Mouse (Mus musculus): ENCODE results near the gene Nip7. TPM values are rescaled to one million over a fixed set of nuclear protein-coding genes. Genes with fewer than 3 reads are reported as not detected.
A peak's percentile ranks its signal among the peaks of the same experiment; 100 is the strongest.
"Not testable (repeated sequence)": the region's sequence is repeated elsewhere in the genome, so short reads cannot be mapped to it uniquely, and the experiment has no call there.

Nip7 gene
- 28.4 and 31.3 TPM in 2 replicates for polyA plus RNA-seq (2012; rRNA removed)

GRCm38 (mm10) chr8:107056076-107056972 lies at the start of gene Nip7, which contains the start of gene Cog8:
Nip7 (plus strand) TSS chr8:107056877.
Cog8 (minus strand) TSS chr8:107056689.
- WGBS = under 1% methylated on average over 88 of the region's 88 CpGs
- peak; percentile 90 for DNase-seq (ENCODE audit: low read depth, low spot score)

GRCm38 (mm10) chr8:107007795-107008194 lies 48.9 kb upstream of the Nip7 start:
- 85% methylated on average over 3 of the region's 3 CpGs for WGBS
- DNase-seq (ENCODE audit: low read depth, low spot score) = no peak

- DNase-seq (ENCODE audit: low read depth, low spot score) = no peak
- 92% methylated on average over 2 of the region's 2 CpGs for WGBS
Observed at GRCm38 (mm10) chr8:107012666-107013065, 44.0 kb upstream of the Nip7 start.

DNA sequence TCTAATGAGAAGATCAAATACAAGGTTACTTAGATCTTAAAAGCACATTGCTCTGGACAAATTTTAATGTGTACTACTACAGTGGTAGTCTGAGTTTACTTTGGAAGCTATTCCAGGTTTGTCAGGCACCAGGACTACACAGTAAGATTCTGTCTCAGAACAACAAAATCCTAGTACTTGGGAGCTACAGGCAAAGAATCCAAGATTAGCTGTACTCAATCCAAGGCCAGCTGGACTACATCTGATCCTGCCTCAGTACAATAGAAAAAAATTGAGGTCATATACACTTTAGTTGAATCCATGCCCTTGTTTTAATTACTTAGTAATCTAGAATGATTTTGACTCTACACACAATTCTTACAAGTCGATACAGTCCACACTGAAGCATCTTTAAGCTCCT lies 41.8 kb upstream of the Nip7 start:
- WGBS = 80% methylated on average over 1 of the region's 1 CpGs

DNA sequence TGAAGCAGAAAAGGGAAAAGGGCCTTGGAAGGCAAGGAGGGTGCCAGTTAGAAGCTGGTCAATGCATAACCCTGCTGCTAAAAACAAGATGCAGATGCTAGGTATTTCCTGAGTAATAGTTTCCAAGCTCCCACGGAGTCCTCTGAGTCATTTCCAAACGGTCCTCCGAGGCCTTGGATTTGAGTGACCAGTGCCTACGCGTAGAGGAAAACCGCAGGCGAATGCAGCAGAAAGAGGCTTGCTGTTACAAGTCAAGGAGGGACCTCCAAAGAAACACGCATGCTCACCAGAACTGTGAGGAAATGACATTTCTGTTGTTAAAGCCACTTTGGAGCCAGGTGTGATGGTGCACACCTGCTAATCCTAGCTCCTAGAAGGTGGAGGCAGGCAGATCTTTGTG lies 33.2 kb upstream of the Nip7 start:
- WGBS = 89% methylated on average over 8 of the region's 8 CpGs

More for the DNA sequence above, 41.8 kb upstream of the Nip7 start:
- DNase-seq (ENCODE audit: low read depth, low spot score) = no peak

GRCm38 (mm10) chr8:107029310-107029709 lies 27.4 kb upstream of the Nip7 start:
- no peak for DNase-seq (ENCODE audit: low read depth, low spot score)
- 72% methylated on average over 3 of the region's 3 CpGs for WGBS

More for the DNA sequence above, 33.2 kb upstream of the Nip7 start:
- DNase-seq (ENCODE audit: low read depth, low spot score) = no peak

- WGBS = 67% methylated on average over 5 of the region's 5 CpGs
Observed at GRCm38 (mm10) chr8:107030058-107030457, 26.6 kb upstream of the Nip7 start.

DNA sequence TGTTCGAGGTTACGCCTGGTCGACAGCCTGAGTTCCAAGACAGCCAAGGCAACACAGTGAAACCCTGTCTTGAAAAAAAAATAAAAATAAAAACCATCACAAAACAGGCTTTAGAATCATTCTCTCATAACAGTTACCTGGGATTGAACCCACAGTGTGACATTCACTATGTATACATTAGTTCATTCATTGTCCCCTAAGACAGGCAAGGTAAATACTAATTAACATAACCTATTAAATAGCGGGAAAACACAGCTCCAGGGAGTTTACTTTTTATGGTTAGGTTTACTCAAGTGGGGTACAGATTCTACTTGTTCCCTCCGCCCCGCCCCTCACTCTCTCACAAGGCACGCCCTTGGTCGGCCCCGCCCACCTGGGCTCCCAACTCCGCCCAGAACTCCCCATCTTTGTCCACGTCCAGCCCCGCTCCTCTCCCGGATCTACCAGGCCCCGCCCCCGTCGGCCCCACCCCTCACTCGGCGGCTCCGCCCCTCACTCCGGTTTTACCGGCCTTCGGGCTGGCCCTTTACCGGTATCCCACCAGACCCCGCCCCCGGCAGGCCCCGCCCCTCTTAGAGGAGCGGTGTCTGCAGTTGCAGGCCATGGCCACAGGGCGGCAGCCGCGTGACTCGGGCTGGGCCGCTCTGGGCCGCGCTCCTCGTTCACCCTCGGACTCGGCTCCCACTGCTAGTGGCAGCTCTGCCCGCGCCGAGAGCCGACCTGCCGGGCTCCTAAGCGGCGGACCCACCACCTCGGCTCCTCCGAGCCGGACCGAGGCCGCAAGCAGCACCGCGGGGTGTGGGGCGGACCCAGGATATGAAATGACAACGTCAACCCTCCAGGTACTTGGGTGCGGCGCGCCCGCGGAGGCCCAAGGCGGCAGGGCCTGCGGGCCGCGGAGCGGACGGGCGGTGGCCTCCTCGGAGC lies 25.8 kb upstream of the Nip7 start, which contains the start of gene Vps4a:
Gene Vps4a (plus strand): TSS at position 573 of the 927 bp plus-strand sequence.
- WGBS = 4% methylated on average over 66 of the region's 66 CpGs

More at GRCm38 (mm10) chr8:107030058-107030457, 26.6 kb upstream of the Nip7 start:
- no peak for DNase-seq (ENCODE audit: low read depth, low spot score)

GRCm38 (mm10) chr8:107031577-107032090 lies 25.0 kb upstream of the Nip7 start:
- WGBS = under 1% methylated on average over 40 of the region's 40 CpGs
- DNase-seq (ENCODE audit: low read depth, low spot score) = no peak

More for the DNA sequence above, 25.8 kb upstream of the Nip7 start, which contains the start of gene Vps4a:
- DNase-seq (ENCODE audit: low read depth, low spot score) = peak; percentile 76

GRCm38 (mm10) chr8:107033609-107034008 lies 23.1 kb upstream of the Nip7 start:
- not testable (repeated sequence) for DNase-seq (ENCODE audit: low read depth, low spot score)
- WGBS = 83% methylated on average over 2 of the region's 2 CpGs

- DNase-seq (ENCODE audit: low read depth, low spot score) = no peak
- 96% methylated on average over 3 of the region's 3 CpGs for WGBS
Observed at GRCm38 (mm10) chr8:107035641-107036040, 21.0 kb upstream of the Nip7 start.

- DNase-seq (ENCODE audit: low read depth, low spot score) = no peak
- WGBS = 76% methylated on average over 8 of the region's 8 CpGs
Observed at GRCm38 (mm10) chr8:107036626-107037025, 20.1 kb upstream of the Nip7 start.

DNA sequence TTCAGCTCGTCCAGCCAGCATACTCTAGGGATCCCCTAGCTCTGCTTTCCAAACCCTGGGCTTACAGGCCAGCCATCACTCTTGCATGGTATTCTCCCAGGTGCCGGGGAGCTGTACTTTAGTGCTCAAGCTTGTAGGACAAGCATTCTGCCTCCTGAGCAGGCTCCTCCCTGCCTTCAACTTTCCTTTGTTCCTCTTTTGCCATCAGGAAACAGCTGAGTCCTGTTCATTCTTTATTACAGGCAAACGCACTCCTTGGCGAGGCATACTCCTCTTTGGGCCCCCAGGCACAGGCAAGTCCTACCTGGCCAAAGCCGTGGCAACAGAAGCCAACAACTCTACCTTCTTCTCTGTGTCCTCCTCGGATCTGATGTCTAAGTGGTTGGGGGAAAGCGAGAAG lies 16.0 kb upstream of the Nip7 start:
- no peak for DNase-seq (ENCODE audit: low read depth, low spot score)
- WGBS = 76% methylated on average over 7 of the region's 7 CpGs

DNA sequence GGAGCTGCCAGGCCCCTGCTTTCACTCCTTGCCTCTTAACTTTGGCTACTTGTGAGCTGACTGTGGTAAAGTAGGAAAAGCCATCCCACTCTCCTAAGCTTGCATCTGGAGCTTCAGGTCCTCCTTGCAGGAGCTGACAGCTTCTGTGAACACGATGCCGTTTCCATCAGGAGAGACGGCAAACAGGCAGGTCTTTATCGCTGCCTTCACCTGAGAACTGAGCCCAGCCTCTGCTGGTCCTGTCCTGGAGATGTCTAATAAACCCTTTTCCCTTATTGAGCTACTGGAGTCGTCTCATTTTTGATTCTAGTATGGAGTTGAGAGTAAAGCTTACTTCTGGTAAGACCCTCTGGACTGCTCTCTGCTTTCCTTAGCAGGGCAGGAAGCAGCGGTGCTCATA lies 11.2 kb upstream of the Nip7 start:
- DNase-seq (ENCODE audit: low read depth, low spot score) = no peak
- 91% methylated on average over 6 of the region's 6 CpGs for WGBS

- 75% methylated on average over 5 of the region's 5 CpGs for WGBS
- DNase-seq (ENCODE audit: low read depth, low spot score) = no peak
Observed at GRCm38 (mm10) chr8:107046976-107047375, 9.7 kb upstream of the Nip7 start.

- DNase-seq (ENCODE audit: low read depth, low spot score) = no peak
- WGBS = under 1% methylated on average over 87 of the region's 87 CpGs
Observed at GRCm38 (mm10) chr8:107048061-107048941, 8.4 kb upstream of the Nip7 start, which contains the start of gene Pdf. Pdf (minus strand) TSS chr8:107048614.

- no peak for DNase-seq (ENCODE audit: low read depth, low spot score)
- WGBS = 86% methylated on average over 4 of the region's 4 CpGs
Observed at GRCm38 (mm10) chr8:107049480-107049879, 7.2 kb upstream of the Nip7 start.

- no peak for DNase-seq (ENCODE audit: low read depth, low spot score)
- 95% methylated on average over 8 of the region's 8 CpGs for WGBS
Observed at GRCm38 (mm10) chr8:107052046-107052445, 4.6 kb upstream of the Nip7 start.

DNA sequence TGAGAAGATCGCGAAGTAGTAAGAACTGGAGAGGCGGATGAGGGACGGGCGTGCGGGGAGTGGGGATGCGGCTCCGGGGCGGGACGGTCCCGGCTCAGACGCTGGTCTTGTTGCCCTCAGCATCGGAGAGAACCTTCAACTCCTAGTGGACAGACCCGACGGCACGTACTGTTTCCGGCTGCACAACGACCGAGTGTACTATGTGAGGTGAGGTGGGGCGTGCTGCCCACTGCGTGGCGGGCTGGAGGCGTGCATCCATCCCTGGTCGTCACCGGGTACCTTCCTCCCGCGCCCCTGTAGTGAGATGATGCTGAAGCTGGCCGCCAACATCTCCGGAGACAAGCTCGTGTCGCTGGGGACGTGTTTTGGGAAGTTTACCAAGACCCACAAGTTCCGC lies 294 bp downstream of the Nip7 start:
- no peak for DNase-seq (ENCODE audit: low read depth, low spot score)
- 1% methylated on average over 33 of the region's 33 CpGs for WGBS

All from large intestine, adult 2 months (tissue).